Mouse (Mus musculus): ENCODE data around the gene Ppm1n.

The Ppm1n gene

DNA sequence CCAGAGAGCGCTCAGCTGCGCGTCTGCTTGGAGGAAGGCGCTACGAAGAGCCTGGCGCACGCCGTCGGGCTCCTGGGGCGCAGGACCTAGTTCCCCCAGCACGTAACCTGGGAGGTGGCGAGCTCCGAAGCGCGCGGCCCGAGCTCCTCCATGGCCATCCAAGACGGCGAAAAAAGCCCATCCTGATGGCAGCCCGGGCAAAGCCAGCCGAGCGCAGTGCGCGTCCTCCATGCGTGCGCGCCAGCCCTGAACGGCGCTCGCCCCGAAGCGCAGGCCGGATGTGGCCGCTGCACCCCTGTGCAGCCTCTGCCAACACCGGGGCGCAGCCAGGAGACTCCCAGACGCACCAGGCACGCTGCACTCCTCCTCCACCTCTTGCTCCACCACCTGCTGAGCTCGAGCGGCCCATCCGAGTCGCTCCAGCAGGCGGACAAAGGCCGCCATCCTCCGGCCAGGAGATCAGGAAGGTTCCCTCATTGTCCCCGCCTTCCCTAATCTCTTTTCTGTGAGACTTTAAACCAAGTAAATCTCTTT, at the start of gene Ppm1n:
Ppm1n (minus strand) TSS at position 484 of the 534 bp plus-strand sequence.
- DNase-seq: no peak

DNA sequence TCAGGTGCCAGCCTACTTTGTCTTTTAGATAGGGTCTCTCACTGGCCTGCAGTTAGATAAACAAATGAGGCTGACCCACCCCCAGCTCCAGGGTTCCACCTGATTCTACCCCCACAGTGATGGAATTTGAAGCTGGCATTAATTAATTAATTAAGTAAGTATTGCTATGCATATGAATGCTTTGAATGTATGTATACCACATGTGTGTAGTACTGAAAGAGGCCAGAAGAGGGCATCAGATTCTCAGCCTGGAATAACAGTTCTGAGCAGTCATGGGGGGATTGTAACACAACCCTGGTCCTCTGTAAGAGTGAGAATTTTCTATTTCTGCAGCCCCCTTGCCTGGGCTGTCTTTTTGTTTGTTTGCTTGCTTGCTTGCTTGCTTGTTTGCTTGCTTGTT, 48.6 kb upstream of the Ppm1n start:
- no peak for DNase-seq

DNA sequence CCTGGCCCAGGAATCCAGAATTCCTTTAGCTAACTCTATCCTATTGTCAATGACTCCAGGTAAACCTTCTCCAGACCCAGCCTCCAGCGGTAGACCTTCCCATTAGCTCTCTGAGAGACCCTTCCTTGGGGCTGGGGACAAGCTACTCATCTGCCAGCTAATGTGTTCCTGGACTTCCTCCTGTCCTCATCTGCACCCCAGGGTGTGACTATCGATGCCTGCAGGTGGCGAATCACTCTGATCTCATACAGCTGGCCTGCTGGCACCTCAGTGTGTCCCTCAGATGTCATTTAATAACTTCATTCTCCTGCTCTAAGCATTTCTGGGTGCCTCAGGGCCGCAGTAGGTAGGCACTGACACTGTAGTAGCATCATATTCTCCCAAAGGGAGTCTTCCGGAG, 47.9 kb upstream of the Ppm1n start:
- DNase-seq: no peak

DNA sequence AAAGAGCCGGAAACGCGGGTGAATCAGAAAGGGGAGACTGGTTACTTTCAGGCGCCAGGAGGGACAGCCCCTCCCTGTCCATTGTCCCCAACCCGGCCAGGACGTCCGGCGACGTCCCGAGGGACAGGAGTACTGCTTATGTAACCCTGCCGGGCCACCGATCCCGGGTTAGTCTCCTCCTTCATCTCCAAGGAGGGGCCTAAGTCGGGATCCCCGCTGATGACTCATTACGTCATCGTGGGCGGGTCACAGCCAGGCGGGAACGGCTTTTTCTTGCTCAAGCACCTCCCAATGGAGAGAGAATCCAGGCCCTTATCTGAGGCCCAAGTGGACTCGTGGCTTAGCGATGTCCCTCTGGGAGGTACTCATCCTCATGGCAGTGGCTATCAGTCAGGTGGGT, 47.3 kb upstream of the Ppm1n start:
- peak; percentile 85 for DNase-seq

DNA sequence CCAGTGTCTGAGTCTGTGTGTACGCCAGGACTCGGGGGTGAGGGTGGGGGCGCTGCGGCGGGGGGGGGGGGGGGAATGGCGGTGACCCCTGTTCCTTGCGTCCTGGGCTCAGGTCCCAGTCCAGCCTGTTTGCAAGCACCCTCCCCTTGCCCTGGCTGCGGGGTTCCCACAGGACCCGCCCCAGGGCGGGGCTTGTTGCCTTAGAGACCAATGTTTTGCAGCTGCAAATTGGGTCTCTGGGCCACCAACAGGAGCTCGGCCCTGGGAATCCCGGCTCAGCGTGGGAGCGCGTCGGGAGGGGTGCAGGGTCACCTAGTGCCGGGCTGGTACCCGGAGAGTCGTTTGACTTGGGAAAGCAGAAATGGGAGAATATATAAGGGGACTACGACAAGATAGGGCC, 46.5 kb upstream of the Ppm1n start:
- DNase-seq: peak; percentile 70

DNA sequence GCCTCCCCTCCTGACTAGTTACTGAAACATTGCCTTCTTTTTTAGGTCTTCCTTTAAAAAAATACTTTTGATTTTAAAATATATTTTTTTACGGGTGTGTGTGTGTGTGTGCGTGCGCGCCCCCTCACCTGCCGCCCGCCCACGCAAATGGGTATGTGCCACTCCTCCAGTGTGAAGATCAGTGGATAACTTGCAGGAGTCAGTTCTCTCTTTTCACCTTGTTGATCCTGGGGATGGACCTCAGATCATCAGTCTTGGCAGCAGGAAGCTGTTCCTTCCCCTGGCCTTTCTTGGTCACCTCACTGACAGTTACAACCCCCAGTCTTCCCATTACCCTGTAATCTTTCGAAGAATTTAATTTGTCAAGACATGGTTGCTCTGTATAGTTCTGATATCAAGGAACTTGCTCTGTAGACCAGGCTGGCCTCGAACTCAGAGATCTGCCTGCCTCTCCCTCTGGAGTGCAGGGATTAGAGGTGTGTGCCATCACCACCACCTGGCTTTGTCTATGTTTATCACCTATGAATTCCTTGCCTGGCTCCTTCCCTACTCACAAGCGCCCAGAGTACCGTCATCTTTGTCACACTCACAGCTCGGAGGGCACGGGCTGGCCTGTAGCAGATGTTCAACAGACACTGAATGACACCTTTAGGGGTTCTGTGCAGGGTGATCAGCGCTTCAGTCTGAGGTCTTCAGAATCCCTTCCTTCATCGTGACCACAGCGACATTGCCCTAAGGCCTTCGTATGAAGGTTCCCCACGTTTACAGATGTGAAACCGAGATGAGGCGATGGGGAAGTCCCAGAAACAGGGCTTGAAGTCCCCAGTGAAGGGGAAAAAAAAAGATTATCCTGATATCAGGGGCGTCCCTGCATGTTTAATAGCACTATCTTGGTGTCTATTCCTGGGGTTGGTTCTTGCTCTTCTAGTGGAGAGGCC, 45.7 kb upstream of the Ppm1n start:
- no peak for DNase-seq

DNA sequence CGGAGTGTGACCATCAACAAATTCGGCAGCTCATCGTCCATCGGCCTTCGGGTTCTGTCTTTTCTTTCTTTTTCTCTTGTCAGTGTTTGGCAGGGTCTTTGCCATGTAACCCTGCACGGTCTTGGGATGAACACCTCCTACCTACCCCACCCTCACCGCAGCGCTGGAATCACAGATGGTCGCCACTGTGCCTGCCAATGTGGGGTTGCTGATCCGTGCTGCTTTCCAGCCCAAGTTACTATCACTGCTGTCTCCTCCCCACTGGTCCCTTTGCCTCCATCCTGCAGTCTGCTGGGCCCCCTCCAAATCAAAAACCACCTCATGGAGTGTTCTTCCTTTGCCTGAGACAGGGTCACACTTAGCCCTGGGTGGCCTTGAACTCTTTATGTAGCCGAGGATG, 44.4 kb upstream of the Ppm1n start:
- DNase-seq: no peak

DNA sequence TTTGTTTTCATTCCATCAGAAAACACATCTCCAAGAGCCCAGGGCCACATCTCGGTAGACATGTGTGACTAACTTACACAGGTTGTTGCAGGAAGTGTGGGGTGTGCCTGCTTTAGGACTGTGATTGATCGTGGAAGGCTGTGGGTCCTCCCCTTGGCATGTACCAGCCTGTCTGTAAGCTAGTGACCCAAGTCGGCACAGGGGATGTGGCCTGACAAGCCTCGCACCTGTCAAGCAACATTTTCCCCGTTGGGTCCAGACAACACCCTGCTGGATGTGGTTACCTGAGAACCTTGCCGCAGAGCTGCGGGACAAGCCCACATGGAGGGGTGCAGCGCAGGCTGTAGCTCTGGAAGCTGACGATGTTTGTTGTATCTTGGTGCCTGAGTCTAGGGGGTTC, 42.6 kb upstream of the Ppm1n start:
- DNase-seq: no peak

DNA sequence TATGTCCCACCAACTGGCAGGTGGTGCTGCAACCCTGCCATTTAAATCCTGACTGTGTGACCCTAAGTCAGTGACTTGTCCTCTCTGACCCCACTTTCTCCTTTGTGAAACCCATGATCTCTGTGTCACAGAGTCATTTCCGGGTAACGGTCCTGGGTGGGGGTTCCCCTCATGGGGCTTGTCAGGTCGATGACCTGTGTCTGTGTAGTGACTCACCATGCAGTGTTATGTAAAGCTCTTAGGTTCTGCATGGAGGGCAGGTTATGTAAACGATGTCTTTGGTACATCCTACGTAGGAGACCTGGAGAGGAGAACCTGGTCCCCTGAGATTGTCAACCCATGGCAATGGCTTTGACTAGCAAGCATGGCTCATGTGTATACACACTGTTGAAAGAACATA, 41.6 kb upstream of the Ppm1n start:
- DNase-seq: no peak

DNA sequence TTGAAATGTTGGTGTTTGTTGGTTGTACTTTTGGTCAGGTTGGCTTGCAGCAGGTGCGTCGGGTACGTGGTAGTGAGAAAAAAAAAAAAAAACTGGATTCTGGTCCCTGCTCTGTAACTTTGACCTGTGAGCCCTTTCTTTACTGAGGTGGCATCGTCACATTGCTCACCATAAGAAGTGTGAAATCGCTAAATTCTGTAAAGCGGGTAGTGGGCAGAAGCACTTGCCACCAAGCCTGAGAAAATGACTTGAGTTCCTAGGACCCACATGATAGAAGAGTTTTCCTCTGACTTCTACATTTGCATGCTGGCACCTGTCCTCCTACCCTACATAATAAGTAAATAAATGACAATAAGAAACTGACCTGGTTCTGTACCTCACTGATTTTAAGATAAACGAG, 40.8 kb upstream of the Ppm1n start:
- DNase-seq: no peak

DNA sequence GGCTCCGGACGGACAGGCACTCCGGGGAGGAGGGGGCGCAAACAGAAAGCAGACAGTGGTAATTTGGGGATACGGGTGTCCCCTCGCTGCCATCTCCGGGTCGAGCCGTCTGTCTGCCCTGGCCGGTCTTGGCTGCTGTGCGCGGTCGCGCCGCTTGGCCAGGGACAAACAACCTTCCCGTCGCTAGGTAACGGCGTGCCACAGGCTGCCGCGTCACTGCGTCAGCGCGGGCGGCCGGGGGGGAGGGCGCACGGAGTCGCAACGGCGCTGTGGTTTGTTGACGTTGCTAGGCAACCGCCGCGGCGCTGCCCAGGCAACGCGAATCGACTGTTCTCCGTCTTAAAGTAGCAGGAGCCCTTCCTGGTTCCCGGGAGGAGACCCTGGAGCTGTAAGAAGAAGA, 40.0 kb upstream of the Ppm1n start:
- peak; percentile 96 for DNase-seq

DNA sequence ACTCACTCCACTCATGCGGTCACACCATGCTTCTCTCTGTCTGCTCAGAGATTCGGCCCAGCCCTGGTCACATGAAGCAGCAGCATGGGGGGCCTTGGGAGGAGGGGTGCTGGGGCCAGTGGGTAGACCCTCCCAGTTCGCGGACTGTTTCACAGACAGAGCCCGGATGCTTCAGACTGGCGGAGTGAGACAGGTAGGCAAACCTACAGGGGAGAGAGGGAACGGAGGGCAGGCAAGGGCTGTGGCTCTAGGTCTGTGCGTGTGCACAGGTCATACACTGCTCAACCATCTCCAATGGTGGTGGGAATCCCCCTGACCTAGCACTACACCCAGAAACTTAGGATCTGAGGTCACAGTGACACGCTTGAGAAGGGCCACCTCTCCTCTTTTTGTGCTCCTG, 39.6 kb upstream of the Ppm1n start:
- DNase-seq: peak; percentile 36

DNA sequence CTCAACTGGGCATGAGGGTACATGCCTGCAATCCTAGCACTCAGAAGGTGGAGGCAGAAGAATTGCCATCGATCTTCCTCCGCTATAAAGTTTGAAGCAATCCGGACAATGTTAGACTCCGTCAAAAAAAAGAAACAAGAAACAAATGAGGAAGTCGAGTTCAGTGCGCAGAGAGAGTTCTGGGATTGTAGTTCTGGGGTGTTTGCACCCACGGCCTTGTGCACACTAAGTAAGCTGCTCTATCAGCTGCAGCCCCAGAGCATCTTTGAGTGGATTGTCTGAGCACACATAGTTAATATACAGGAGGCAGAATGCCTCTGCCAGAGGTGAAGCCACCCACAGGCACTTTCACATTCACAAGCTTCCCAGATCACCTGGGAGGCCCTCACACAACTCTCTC, 38.8 kb upstream of the Ppm1n start:
- no peak for DNase-seq

DNA sequence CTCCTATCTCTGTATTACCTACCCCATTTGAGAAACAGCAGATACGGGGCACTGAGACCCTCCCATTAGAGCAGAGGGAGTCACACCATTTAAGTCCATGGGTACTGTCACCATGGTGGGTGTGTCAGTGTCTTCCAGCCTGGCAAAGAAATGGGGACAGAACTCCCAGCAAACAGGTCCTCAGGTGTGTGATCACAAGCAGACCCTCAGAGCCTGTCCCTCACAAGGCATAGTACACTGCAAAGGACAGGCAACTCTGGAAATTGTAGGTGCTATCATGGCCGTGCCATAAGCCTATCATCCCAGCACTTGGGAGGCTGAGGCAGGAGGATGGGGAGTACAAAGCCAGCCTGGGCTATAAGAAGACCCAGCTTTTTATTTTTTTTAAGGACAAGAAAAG, 38.3 kb upstream of the Ppm1n start:
- no peak for DNase-seq

DNA sequence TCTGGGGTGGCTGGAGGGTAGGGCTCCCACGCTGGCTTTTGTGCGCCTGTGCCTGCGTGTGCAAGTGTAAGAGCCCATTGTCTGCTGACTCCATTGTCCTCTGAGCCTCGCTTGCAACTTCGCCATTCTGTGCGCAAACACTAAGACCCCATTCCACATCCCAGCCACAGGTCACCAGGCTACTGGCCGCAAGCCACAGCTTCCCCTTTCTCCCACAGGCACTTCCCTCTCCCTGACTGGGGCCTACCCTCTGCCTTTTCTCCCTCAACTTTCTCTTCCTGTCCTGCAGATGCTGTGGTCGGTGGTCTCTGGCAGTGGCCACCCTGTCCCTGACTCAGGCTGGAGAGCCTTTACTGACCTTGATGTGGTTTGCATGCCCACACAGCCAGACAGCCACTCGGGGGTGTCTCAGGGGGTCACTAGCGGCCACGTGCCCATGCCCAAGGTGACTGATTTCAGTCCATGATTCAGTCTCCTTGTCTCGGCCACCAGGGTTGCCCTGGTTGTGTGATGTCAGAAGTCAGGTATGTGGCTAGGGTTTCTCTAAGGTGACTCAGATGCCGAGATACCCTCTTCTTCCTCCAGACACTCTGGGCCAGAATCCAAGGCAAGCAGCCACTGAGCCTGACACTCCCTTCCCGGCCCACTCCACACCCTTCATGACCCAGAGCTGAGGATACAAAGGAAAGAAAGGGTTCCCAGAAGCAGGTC, 36.7 kb upstream of the Ppm1n start:
- DNase-seq: no peak

DNA sequence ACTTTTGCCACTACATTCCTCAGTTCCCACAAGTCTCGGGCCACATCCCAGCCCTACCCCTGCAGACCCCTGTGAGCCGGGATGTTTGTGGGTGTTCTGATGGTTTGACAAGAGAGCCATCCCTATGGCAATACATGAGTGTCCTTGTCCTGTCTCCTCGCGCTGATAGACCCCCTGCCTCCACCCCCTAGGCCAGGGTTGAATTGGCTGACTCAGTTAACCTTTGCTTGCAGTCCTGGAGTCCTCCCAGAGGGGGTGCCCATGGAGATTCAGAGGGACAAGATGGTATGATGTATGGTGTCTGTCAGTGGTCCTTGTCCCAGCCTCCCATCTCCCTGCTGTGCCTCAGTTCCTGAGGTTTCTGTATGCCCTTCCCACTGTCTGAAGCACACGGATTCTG, 34.2 kb upstream of the Ppm1n start:
- DNase-seq: no peak

DNA sequence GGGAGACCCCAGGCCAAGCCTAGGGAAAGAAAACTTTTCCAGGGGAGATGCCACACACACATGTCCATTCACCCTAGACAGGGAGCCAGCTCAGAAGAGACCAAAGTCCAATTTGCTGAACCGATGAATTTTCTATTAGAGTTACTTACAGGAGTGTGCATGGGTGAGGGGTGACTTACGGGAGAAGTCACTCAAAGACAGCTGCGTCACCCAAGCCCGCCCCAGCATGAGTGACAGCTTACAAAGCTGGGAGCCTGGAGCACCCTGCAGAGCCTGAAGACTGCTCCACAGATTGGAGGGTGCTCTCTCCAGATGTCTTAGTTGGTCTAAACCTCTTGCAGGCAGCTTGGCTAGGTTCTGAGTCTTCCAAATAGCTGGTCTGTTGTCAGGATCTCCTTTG, 32.1 kb upstream of the Ppm1n start:
- DNase-seq: no peak

DNA sequence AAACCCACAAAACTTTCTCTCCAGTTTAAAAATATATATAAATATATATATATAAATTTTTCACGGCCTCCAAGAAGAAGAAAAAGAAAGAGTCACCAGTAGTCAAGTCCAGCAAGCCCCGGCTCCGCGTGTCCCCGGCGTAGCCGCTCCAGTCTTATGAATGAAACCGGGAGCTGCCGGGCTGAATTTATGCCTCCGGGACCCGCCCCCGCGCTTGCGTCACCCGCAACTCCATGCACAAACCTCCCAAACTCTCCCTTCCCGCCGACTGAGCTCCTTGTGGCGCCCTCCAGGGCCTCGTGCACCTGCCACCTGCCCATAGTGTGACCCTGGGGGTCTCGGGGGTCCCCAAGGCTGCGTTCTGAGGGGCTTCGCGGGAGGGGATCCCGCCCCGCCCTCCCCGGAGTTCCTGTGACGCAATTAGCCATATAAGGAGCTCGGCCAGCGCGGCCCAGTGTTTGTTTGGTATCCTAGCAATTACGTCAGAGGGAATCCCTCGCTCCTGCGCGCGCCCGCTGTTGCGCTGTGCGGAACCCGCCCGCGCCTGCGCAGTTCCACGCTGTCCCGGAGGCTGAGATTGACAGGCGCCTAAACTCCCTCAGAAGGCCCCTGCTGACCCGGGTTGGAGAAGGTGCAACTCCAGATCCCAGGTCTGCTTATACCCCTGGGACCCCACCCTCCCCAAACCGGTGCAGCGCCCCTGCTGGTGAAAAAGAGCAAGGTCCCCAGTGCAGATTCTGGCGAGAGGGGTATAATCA, 30.2 kb upstream of the Ppm1n start, which contains the start of gene Fosb:
Fosb (minus strand) TSS at position 168 of the 758 bp plus-strand sequence.
- DNase-seq: peak; percentile 95

DNA sequence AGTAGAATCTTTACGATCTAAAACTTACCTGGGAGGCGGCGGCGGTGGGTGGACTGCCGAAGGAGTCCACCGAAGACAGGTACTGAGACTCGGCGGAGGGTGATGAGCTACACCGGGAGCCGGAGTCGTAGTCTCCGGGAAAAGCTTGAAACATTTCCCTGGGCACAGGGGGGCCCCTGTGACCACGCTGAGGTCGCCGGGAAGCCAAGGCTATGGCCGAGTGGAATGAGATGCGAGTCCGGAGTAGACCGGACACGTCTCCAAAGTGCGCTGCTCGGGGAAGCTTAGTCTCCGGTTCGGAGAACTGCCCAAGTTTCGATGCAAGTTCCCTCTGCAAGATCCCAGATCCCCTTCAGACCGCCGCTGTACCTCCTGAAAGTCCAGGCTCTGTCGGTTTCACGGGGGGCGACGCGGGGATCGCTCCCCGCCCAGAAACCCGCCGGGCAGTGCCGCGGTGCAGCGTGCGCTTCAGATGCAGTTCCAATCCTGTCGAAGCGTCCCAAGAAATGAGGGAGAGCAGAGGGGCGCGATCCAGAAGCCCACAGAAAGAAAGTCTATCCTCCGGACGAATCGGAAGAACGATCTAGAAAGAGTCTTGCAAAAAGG, 29.5 kb upstream of the Ppm1n start:
- DNase-seq: peak; percentile 14

DNA sequence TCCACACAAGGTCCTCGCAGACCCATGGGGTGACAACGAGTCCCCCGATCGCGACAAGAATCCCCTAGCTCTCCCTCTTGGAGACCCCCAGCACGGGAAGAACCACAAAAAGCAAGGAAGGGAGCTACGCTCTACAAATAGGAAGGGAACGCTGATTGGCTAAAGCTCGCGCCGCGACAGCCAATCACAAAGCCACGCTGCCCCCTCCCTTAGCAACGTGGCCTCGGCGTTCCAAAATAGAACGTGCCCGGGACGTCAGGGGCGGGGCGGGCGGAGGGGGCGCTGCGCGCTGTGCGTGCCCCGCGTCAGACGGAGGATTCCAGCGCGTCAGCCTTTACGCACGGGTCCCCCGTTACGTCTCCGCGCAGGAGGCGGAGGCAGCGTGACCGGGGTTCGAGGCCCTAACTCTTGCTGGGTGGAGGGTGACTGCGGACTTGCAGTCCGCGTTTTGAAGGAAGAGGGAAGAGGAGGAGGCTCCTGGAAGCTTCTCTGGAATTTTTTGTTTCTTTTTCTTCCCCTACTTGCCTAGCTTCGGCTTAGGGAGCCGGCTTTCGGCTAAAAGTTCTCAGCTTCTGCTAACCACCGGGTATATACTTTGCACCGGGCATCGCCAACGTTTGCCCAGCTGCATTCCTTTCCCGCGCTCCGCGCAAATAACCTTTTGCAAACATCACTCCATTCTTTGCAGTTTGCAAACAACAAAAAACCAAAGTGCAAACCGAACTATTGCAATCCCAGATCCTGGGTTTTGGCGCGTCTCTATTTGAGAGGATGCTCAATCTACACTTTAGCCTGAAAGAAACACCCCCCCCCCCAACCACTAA, 28.8 kb upstream of the Ppm1n start:
- DNase-seq: peak; percentile 98

DNA sequence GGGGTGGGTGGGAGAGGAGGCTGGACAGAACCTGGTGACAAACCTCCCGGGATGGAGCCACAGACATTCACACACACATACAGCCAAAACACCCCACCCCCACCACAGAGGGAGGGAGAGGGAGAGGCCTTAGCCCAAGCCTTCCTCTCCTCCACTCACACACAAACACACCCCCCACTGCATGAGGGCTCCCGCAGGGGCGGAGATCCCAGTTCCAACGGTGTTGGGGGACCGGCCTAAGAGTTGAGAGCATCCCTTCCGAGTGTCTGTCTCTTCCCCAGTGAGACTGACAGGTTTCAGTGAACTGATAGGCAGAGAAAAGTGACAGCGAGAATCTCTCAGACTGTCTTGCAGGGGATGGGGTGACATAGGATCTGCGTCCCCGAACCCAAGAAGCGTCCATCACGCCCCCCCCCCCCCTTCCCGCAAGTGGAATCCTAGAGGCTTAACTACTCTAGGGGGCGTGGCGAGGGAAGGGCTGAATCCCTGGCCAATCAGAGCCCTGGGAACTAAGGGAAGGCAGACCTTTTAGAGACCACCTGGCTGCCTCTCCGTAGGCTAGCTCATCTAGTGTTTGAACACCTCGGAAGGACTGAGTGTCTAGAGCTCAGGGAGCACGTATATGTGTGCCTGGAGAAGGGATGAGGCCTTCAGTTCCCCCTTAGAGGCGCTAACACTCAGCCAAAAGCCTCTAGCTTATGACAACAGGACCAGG, 28.0 kb upstream of the Ppm1n start:
- peak; percentile 72 for DNase-seq
